Mouse (Mus musculus): ENCODE results near the gene Hpse2. TPM values are rescaled to one million over a fixed set of nuclear protein-coding genes. Genes with fewer than 3 reads are reported as not detected.

Hpse2 gene
- polyA plus RNA-seq, 1 experiment: 0.77 TPM

DNA sequence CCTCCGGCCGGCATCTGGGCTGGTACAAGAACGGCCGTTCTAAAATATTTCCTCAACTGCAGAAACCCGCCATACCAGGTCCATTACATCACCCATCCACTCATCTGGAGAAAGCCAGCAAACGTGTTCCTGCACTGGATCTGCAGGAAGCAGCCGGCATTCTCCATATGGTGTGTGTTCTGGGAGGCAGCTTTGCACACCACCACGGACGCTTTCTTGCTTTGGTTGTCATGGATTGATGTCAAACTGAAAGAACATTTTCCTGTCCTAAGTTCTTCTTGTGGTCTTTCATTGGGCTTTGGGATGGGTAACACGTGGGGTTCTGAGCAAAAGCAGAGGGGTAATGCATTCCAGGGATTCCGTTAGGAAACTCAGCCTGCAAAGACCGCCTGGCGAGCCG is 646.3 kb downstream of the Hpse2 start:
- whole genome bisulfite sequencing: 53% methylated on average over 14 of the region's 14 CpGs
- Histone ChIP-seq H3K4me3 (replicated peaks; ENCODE audit: extremely low read depth, low read depth, low read length) (no peak overlapping the region), H3K4me1 (ENCODE audit: control insufficient read depth, insufficient read depth, low read length) (no peaks in the 10 kb centered on the region)
- TF ChIP-seq CTCF (IDR thresholded peaks at IDR 0.05; ENCODE audit: insufficient read depth, low read length) (no peak), POLR2A (IDR thresholded peaks at IDR 0.05; ENCODE audit: borderline replicate concordance, extremely low read depth, low read depth, low read length) (no peak)
- DNase-seq: no peak

- TF ChIP-seq POLR2A (IDR thresholded peaks at IDR 0.05; ENCODE audit: borderline replicate concordance, extremely low read depth, low read depth, low read length) (no peak), CTCF (IDR thresholded peaks at IDR 0.05; ENCODE audit: insufficient read depth, low read length) (no peak)
- no peak overlapping the region for H3K4me3 ChIP-seq (replicated peaks; ENCODE audit: extremely low read depth, low read depth, low read length)
- no peaks in the 10 kb centered on the region for H3K4me1 ChIP-seq (ENCODE audit: control insufficient read depth, insufficient read depth, low read length)
- 83% methylated on average over 8 of the region's 8 CpGs for WGBS
- DNase-seq: no peak
Measured at GRCm38 (mm10) chr19:42740163-42740899, 647.8 kb downstream of the Hpse2 start.

DNA sequence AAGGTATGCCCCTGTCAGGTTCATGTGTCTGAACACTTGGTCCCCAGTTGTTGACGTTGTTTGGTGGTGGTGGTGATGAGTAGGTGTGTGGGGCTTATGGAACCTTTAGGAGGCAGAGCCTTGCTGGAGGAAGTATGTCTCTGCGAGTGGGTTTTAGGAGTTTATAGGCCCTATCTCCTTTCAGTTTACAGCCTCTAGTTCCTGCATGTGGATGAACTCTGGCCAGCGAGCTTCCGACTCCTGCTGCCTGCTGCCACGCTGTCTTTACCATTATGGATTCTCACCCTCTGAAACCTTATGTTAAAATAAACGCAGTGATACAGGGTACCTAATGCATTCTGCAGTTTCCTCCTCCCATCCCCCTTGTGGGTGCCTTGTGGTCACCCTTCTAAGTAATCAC is 648.4 kb downstream of the Hpse2 start:
- WGBS: 85% methylated on average over 6 of the region's 6 CpGs

GRCm38 (mm10) chr19:42737753-42738152 is 650.4 kb downstream of the Hpse2 start:
- TF ChIP-seq CTCF (IDR thresholded peaks at IDR 0.05; ENCODE audit: insufficient read depth, low read length) (no peak), POLR2A (IDR thresholded peaks at IDR 0.05; ENCODE audit: borderline replicate concordance, extremely low read depth, low read depth, low read length) (no peak)
- H3K4me1 ChIP-seq (ENCODE audit: control insufficient read depth, insufficient read depth, low read length): no peaks in the 10 kb centered on the region
- no peak overlapping the region for H3K4me3 ChIP-seq (replicated peaks; ENCODE audit: extremely low read depth, low read depth, low read length)
- WGBS: 72% methylated on average over 9 of the region's 9 CpGs
- DNase-seq: no peak

More for the DNA sequence above, 648.4 kb downstream of the Hpse2 start:
- no peak for DNase-seq
- H3K4me3 ChIP-seq (replicated peaks; ENCODE audit: extremely low read depth, low read depth, low read length): no peak overlapping the region
- no peaks in the 10 kb centered on the region for H3K4me1 ChIP-seq (ENCODE audit: control insufficient read depth, insufficient read depth, low read length)
- TF ChIP-seq CTCF (IDR thresholded peaks at IDR 0.05; ENCODE audit: insufficient read depth, low read length) (no peak), POLR2A (IDR thresholded peaks at IDR 0.05; ENCODE audit: borderline replicate concordance, extremely low read depth, low read depth, low read length) (no peak)

Other genes starting within 250 kb of the Hpse2 start
- 0.03 and 0.06 TPM in 2 replicates for gene Cnnm1, start 52.1 kb upstream of the Hpse2 start, polyA plus RNA-seq (2012; rRNA removed)
- 14.1 and 21.7 TPM in 2 replicates for gene Got1, start 136.2 kb upstream of the Hpse2 start, polyA plus RNA-seq (2012; rRNA removed)
- 0.05 TPM in 1 of 2 replicates, not detected in the other for gene Nkx2-3, start 224.0 kb upstream of the Hpse2 start, polyA plus RNA-seq (2012; rRNA removed)